Mouse (Mus musculus) megakaryocyte-erythroid progenitor cell, adult 5-6 weeks (primary cell): Measurements from ENCODE around the gene Bst2. TPM values are rescaled to one million over a fixed set of nuclear protein-coding genes. Genes with fewer than 3 reads are reported as not detected.

Source experiments
- ATAC-seq: replicated peaks from 2 replicates; pipeline ENCODE4 v1.8.0; 2016; ENCODE audit warnings: mild to moderate bottlenecking, inconsistent platforms; ENCODE audit not compliant: severe bottlenecking, poor library complexity, low FRiP score, low TSS enrichment
- total RNA-seq, 2 experiments: library from RNA; stranded (forward) in 1 of 2; stranded (reverse) in 1 of 2; fragments of 200-1000, 215-1000 nt in 1 of 2; fragments of >200 nt in 1 of 2; fragmentation: Nextera tagmentation in 1 of 2; gene quantifications; 2 replicates each; pipeline ENCODE4 v1.2.3; 2014 to 2017

The Bst2 gene
- total RNA-seq, 2 experiments from 2014 or later: 31.1 to 34.9 TPM

- ATAC-seq: peak; percentile 83
These were observed 42.2 kb downstream of the Bst2 start for GRCm38 (mm10) chr8:71495039-71495438.

GRCm38 (mm10) chr8:71488454-71488853 is 48.8 kb downstream of the Bst2 start:
- ATAC-seq: peak; percentile 78

- peak; percentile 27; the same call in 1 of the 2 replicates for ATAC-seq
These were observed 49.4 kb downstream of the Bst2 start, which contains the start of gene Gtpbp3 for GRCm38 (mm10) chr8:71487691-71488445. Gene Gtpbp3, plus strand, starts transcription at chr8:71488103.

GRCm38 (mm10) chr8:71486136-71486529 is 51.1 kb downstream of the Bst2 start:
- no peak for ATAC-seq

GRCm38 (mm10) chr8:71485142-71486135 is 51.8 kb downstream of the Bst2 start, which contains the start of gene Ano8:
Gene Ano8, minus strand, starts transcription at chr8:71485963.
- ATAC-seq: peak; percentile 41

- no peak for ATAC-seq
These were observed 52.5 kb downstream of the Bst2 start for GRCm38 (mm10) chr8:71484736-71485135.

Other genes starting within 250 kb of the Bst2 start
- gene Use1, start 170.6 kb downstream of the Bst2 start, total RNA-seq (2014; fragmentation: Nextera tagmentation): 147 and 161 TPM in 2 replicates
- gene Use1, start 170.6 kb downstream of the Bst2 start, total RNA-seq (2017): 129 and 139 TPM in 2 replicates
- 6.4 and 7.4 TPM in 2 replicates for gene Ocel1, start 166.2 kb downstream of the Bst2 start, total RNA-seq (2014; fragmentation: Nextera tagmentation)
- 8.1 and 13.8 TPM in 2 replicates for gene Ocel1, start 166.2 kb downstream of the Bst2 start, total RNA-seq (2017)
- 1.4 and 3.2 TPM in 2 replicates for gene Nr2f6, start 155.5 kb downstream of the Bst2 start, total RNA-seq (2014; fragmentation: Nextera tagmentation)
- gene Nr2f6, start 155.5 kb downstream of the Bst2 start, total RNA-seq (2017): 1.7 TPM in 1 of 2 replicates, not detected in the other
- gene Ushbp1, start 141.7 kb downstream of the Bst2 start, total RNA-seq (2014; fragmentation: Nextera tagmentation): not detected in 2 replicates
- gene Ushbp1, start 141.7 kb downstream of the Bst2 start, total RNA-seq (2017): not detected in 2 replicates
- 107 and 130 TPM in 2 replicates for gene Babam1, start 140.6 kb downstream of the Bst2 start, total RNA-seq (2014; fragmentation: Nextera tagmentation)
- gene Babam1, start 140.6 kb downstream of the Bst2 start, total RNA-seq (2017): 73.7 and 90.2 TPM in 2 replicates
- gene Ankle1, start 131.4 kb downstream of the Bst2 start, total RNA-seq (2014; fragmentation: Nextera tagmentation): 42.2 and 46.2 TPM in 2 replicates
- gene Ankle1, start 131.4 kb downstream of the Bst2 start, total RNA-seq (2017): 13.3 and 23.5 TPM in 2 replicates
- gene Abhd8, start 73.8 kb downstream of the Bst2 start, total RNA-seq (2014; fragmentation: Nextera tagmentation): 5.3 and 7.1 TPM in 2 replicates
- 4.7 and 6.3 TPM in 2 replicates for gene Abhd8, start 73.8 kb downstream of the Bst2 start, total RNA-seq (2017)
- gene Mrpl34, start 72.5 kb downstream of the Bst2 start, total RNA-seq (2014; fragmentation: Nextera tagmentation): 82.3 and 120 TPM in 2 replicates
- 46.7 and 63.4 TPM in 2 replicates for gene Mrpl34, start 72.5 kb downstream of the Bst2 start, total RNA-seq (2017)
- 31.4 and 47.5 TPM in 2 replicates for gene Dda1, start 68.3 kb downstream of the Bst2 start, total RNA-seq (2014; fragmentation: Nextera tagmentation)
- gene Dda1, start 68.3 kb downstream of the Bst2 start, total RNA-seq (2017): 13.3 and 19.6 TPM in 2 replicates
- gene Ano8, start 51.5 kb downstream of the Bst2 start, total RNA-seq (2014; fragmentation: Nextera tagmentation): 2.4 and 4.5 TPM in 2 replicates
- gene Ano8, start 51.5 kb downstream of the Bst2 start, total RNA-seq (2017): 2.3 and 3.4 TPM in 2 replicates
- 15.1 and 20.3 TPM in 2 replicates for gene Gtpbp3, start 49.4 kb downstream of the Bst2 start, total RNA-seq (2014; fragmentation: Nextera tagmentation)
- 18.7 and 32.1 TPM in 2 replicates for gene Gtpbp3, start 49.4 kb downstream of the Bst2 start, total RNA-seq (2017)
- 7.2 and 8.9 TPM in 2 replicates for gene Plvap, start 25.7 kb downstream of the Bst2 start, total RNA-seq (2014; fragmentation: Nextera tagmentation)
- gene Plvap, start 25.7 kb downstream of the Bst2 start, total RNA-seq (2017): 6.9 and 9.3 TPM in 2 replicates
- gene Ccdc194, start 11.7 kb downstream of the Bst2 start, total RNA-seq (2014; fragmentation: Nextera tagmentation): not detected in 2 replicates
- not detected in 2 replicates for gene Ccdc194, start 11.7 kb downstream of the Bst2 start, total RNA-seq (2017)
- 19.9 and 24.4 TPM in 2 replicates for gene Mvb12a, start 5.5 kb upstream of the Bst2 start, total RNA-seq (2014; fragmentation: Nextera tagmentation)
- 23.9 and 31.7 TPM in 2 replicates for gene Mvb12a, start 5.5 kb upstream of the Bst2 start, total RNA-seq (2017)
- gene Tmem221, start 21.4 kb upstream of the Bst2 start, total RNA-seq (2014; fragmentation: Nextera tagmentation): not detected in 2 replicates
- not detected in 2 replicates for gene Tmem221, start 21.4 kb upstream of the Bst2 start, total RNA-seq (2017)
- gene Nxnl1, start 29.1 kb upstream of the Bst2 start, total RNA-seq (2014; fragmentation: Nextera tagmentation): not detected in 2 replicates
- gene Nxnl1, start 29.1 kb upstream of the Bst2 start, total RNA-seq (2017): not detected in 2 replicates
- gene Slc27a1, start 31.4 kb upstream of the Bst2 start, total RNA-seq (2014; fragmentation: Nextera tagmentation): 3.0 and 6.3 TPM in 2 replicates
- 0.95 and 3.1 TPM in 2 replicates for gene Slc27a1, start 31.4 kb upstream of the Bst2 start, total RNA-seq (2017)
- gene Pgls, start 54.7 kb upstream of the Bst2 start, total RNA-seq (2014; fragmentation: Nextera tagmentation): 104 and 132 TPM in 2 replicates
- 76.2 and 80.7 TPM in 2 replicates for gene Pgls, start 54.7 kb upstream of the Bst2 start, total RNA-seq (2017)
- 15.9 and 42.5 TPM in 2 replicates for gene Fam129c, start 60.2 kb upstream of the Bst2 start, total RNA-seq (2014; fragmentation: Nextera tagmentation)
- 0.14 and 15.0 TPM in 2 replicates for gene Fam129c, start 60.2 kb upstream of the Bst2 start, total RNA-seq (2017)
- 55.8 and 58.0 TPM in 2 replicates for gene Colgalt1, start 73.5 kb upstream of the Bst2 start, total RNA-seq (2014; fragmentation: Nextera tagmentation)
- 40.1 and 44.4 TPM in 2 replicates for gene Colgalt1, start 73.5 kb upstream of the Bst2 start, total RNA-seq (2017)
- 0.26 and 0.64 TPM in 2 replicates for gene Unc13a, start 134.3 kb upstream of the Bst2 start, total RNA-seq (2014; fragmentation: Nextera tagmentation)
- gene Unc13a, start 134.3 kb upstream of the Bst2 start, total RNA-seq (2017): 0.27 TPM in 1 of 2 replicates, not detected in the other
- 5.2 and 10.4 TPM in 2 replicates for gene Jak3, start 138.8 kb upstream of the Bst2 start, total RNA-seq (2014; fragmentation: Nextera tagmentation)
- 1.8 and 4.5 TPM in 2 replicates for gene Jak3, start 138.8 kb upstream of the Bst2 start, total RNA-seq (2017)
- gene Insl3, start 151.8 kb upstream of the Bst2 start, total RNA-seq (2014; fragmentation: Nextera tagmentation): 6.4 and 17.6 TPM in 2 replicates
- gene Insl3, start 151.8 kb upstream of the Bst2 start, total RNA-seq (2017): 0.88 and 4.8 TPM in 2 replicates
- 0.42 and 0.79 TPM in 2 replicates for gene B3gnt3, start 164.3 kb upstream of the Bst2 start, total RNA-seq (2014; fragmentation: Nextera tagmentation)
- 0.30 and 0.99 TPM in 2 replicates for gene B3gnt3, start 164.3 kb upstream of the Bst2 start, total RNA-seq (2017)
- 183 and 235 TPM in 2 replicates for gene Fcho1, start 188.3 kb upstream of the Bst2 start, total RNA-seq (2014; fragmentation: Nextera tagmentation)
- 68.1 and 88.4 TPM in 2 replicates for gene Fcho1, start 188.3 kb upstream of the Bst2 start, total RNA-seq (2017)